ENCODE assay signal across 12 mouse cellular contexts in genomic region chr12:41314811-41315461, GRCm38 (mm10).
A peak's percentile ranks its signal among the peaks of the same experiment; 100 is the strongest.
DNase-seq lines count a peak whose midpoint lies in the region; ATAC-seq and TF ChIP-seq lines count a peak whose summit lies in the region.
"Had no signal": no experiment of that assay in that cellular context is flagged by ENCODE, and none has a peak within 500 bp of the region (broad histone marks: within the 10 kb centered on the region; RNA-seq: fewer than 3 reads in every experiment).

No protein-coding gene starts in this region.

- no peak overlapping the region for H3K4me3 ChIP-seq in heart, embryonic 13.5 days
- H3K4me3 ChIP-seq in forebrain, embryonic 16.5 days (replicated peaks; ENCODE audit: low read length): no peak overlapping the region
- no peak overlapping the region for H3K4me3 ChIP-seq in midbrain, embryonic 12.5 days
- no peak overlapping the region for H3K4me3 ChIP-seq in liver, embryonic 11.5 days (ENCODE audit: low read depth, low read length)

- H3K4me1 ChIP-seq in heart, embryonic 13.5 days: no peaks in the 10 kb centered on the region
- peaks cover 6% of the 10 kb centered on the region for H3K4me1 ChIP-seq in forebrain, embryonic 16.5 days (replicated peaks; ENCODE audit: control insufficient read depth, insufficient read depth, low read length)
- peaks cover 10% of the 10 kb centered on the region for H3K4me1 ChIP-seq in midbrain, embryonic 12.5 days
- no peaks in the 10 kb centered on the region for H3K4me1 ChIP-seq in liver, embryonic 11.5 days (replicated peaks; ENCODE audit: control insufficient read depth, insufficient read depth, low read length)

- no peak overlapping the region for H3K27ac ChIP-seq in heart, embryonic 13.5 days (replicated peaks)
- H3K27ac ChIP-seq in forebrain, embryonic 16.5 days (ENCODE audit: low read length): no peak overlapping the region
- H3K27ac ChIP-seq in midbrain, embryonic 12.5 days (replicated peaks): peak overlapping the region; percentile 60
- no peak overlapping the region for H3K27ac ChIP-seq in liver, embryonic 11.5 days (ENCODE audit: low read depth, low read length)

- no peak for ATAC-seq in heart, embryonic 13.5 days (ENCODE audit: extremely low read depth, insufficient number of reproducible peaks, low FRiP score, low TSS enrichment)
- peak; percentile 56 for ATAC-seq in forebrain, embryonic 16.5 days
- ATAC-seq in midbrain, embryonic 12.5 days (ENCODE audit: low FRiP score, low read depth): peak; percentile 87
- ATAC-seq in liver, embryonic 11.5 days (replicated peaks; ENCODE audit: low FRiP score): no peak

- H3K36me3 ChIP-seq in heart, embryonic 13.5 days: no peaks in the 10 kb centered on the region
- no peaks in the 10 kb centered on the region for H3K36me3 ChIP-seq in forebrain, embryonic 16.5 days (ENCODE audit: control insufficient read depth, insufficient read depth)
- H3K36me3 ChIP-seq in midbrain, embryonic 12.5 days: no peaks in the 10 kb centered on the region
- H3K36me3 ChIP-seq in liver, embryonic 11.5 days (ENCODE audit: control insufficient read depth, insufficient read depth, low read length): no peaks in the 10 kb centered on the region

- intact Hi-C loops in heart, postnatal 25 days (cut with DNase I): no loop called here

- DNase-seq in heart, postnatal 25 days (ENCODE audit: low spot score): no peak
- DNase-seq in brain, embryonic 14.5 days (ENCODE audit: low read depth): peak; percentile 75
- no peak for DNase-seq in right cerebral cortex, adult 2 months (ENCODE audit: low spot score in 2 of 2)
- no peak for DNase-seq in spleen, postnatal 14 days (ENCODE audit: low spot score in 2 of 2)
- DNase-seq in liver, embryonic 11.5 days (ENCODE audit: low spot score): no peak
- DNase-seq: cerebellum, adult 9-10 months; gastrocnemius, postnatal 36 days; lung, adult 18-20 months; thymus, adult 18-20 months had no signal

- H3K27me3 ChIP-seq in heart, embryonic 13.5 days (replicated peaks): no peaks in the 10 kb centered on the region
- no peaks in the 10 kb centered on the region for H3K27me3 ChIP-seq in forebrain, embryonic 16.5 days (replicated peaks; ENCODE audit: control insufficient read depth, insufficient read depth, low read length)
- no peaks in the 10 kb centered on the region for H3K27me3 ChIP-seq in midbrain, embryonic 12.5 days
- no peaks in the 10 kb centered on the region for H3K27me3 ChIP-seq in liver, embryonic 11.5 days (replicated peaks; ENCODE audit: control insufficient read depth, insufficient read depth, low read length)

- TF ChIP-seq POLR2A in brain, embryonic 14.5 days (IDR thresholded peaks at IDR 0.05; ENCODE audit: borderline replicate concordance, extremely low read depth, insufficient read depth, insufficient read length, poor library complexity, severe bottlenecking): no peak

- no peak for TF ChIP-seq CTCF in brain, embryonic 14.5 days (IDR thresholded peaks at IDR 0.05; ENCODE audit: borderline replicate concordance, extremely low read depth, insufficient read depth, insufficient read length)

- H3K4me2 ChIP-seq in heart, embryonic 13.5 days: 0 out of 2 replicates have a peak overlapping the region, but pooled peaks have one; percentile 20
- H3K4me2 ChIP-seq in forebrain, embryonic 16.5 days (ENCODE audit: low read length): peak overlapping the region; percentile 24; the same call in 1 of the 2 replicates
- peak overlapping the region; percentile 35 for H3K4me2 ChIP-seq in midbrain, embryonic 12.5 days (replicated peaks)
- no peak overlapping the region for H3K4me2 ChIP-seq in liver, embryonic 11.5 days

- WGBS in heart, embryonic 13.5 days: 56% methylated on average over 11 of the region's 11 CpGs
- 10% methylated on average over 11 of the region's 11 CpGs for WGBS in forebrain, embryonic 16.5 days
- WGBS in midbrain, embryonic 12.5 days: 14% methylated on average over 11 of the region's 11 CpGs
- 54% methylated on average over 11 of the region's 11 CpGs for WGBS in liver, embryonic 11.5 days

- H3K9me3 ChIP-seq in heart, embryonic 13.5 days: no peaks in the 10 kb centered on the region
- H3K9me3 ChIP-seq in forebrain, embryonic 16.5 days (ENCODE audit: control insufficient read depth, low read length): no peaks in the 10 kb centered on the region
- H3K9me3 ChIP-seq in midbrain, embryonic 12.5 days: no peaks in the 10 kb centered on the region
- no peaks in the 10 kb centered on the region for H3K9me3 ChIP-seq in liver, embryonic 11.5 days (ENCODE audit: control insufficient read depth, low read length)

- H3K9ac ChIP-seq in heart, embryonic 13.5 days: no peak overlapping the region
- no peak overlapping the region for H3K9ac ChIP-seq in forebrain, embryonic 16.5 days (replicated peaks; ENCODE audit: low read depth, low read length)
- no peak overlapping the region for H3K9ac ChIP-seq in midbrain, embryonic 12.5 days (replicated peaks)
- no peak overlapping the region for H3K9ac ChIP-seq in liver, embryonic 11.5 days (ENCODE audit: low read depth, low read length)

Comparison
In these comparisons a context has a peak if more than half of its experiments do, and no peak if none do; other contexts are left out.
1. ATAC-seq: peak in forebrain, embryonic 16.5 days (single experiment) and midbrain, embryonic 12.5 days (single experiment); none in heart, embryonic 13.5 days (single experiment) and liver, embryonic 11.5 days (single experiment).